Mouse (Mus musculus): Measurements from ENCODE around the gene Gm20388. TPM values are rescaled to one million over a fixed set of nuclear protein-coding genes. Genes with fewer than 3 reads are reported as not detected.

The Gm20388 gene
- total RNA-seq, 2 experiments from 2014 or later = 18.5 to 23.8 TPM

- ATAC-seq (replicated peaks; ENCODE audit: poor library complexity, severe bottlenecking) = no peak
Measured at GRCm38 (mm10) chr8:121354844-121355243, 1444.2 kb downstream of the Gm20388 start.

- ATAC-seq (replicated peaks; ENCODE audit: poor library complexity, severe bottlenecking) = no peak
Measured at GRCm38 (mm10) chr8:121357451-121357850, 1446.8 kb downstream of the Gm20388 start.

GRCm38 (mm10) chr8:121358609-121359008 lies 1448.0 kb downstream of the Gm20388 start:
- no peak for ATAC-seq (replicated peaks; ENCODE audit: poor library complexity, severe bottlenecking)

- no peak for ATAC-seq (replicated peaks; ENCODE audit: poor library complexity, severe bottlenecking)
Measured at GRCm38 (mm10) chr8:121359131-121359981, 1448.7 kb downstream of the Gm20388 start.

GRCm38 (mm10) chr8:121360001-121360400 lies 1449.4 kb downstream of the Gm20388 start:
- no peak for ATAC-seq (replicated peaks; ENCODE audit: poor library complexity, severe bottlenecking)

GRCm38 (mm10) chr8:121361166-121361565 lies 1450.5 kb downstream of the Gm20388 start:
- no peak for ATAC-seq (replicated peaks; ENCODE audit: poor library complexity, severe bottlenecking)

GRCm38 (mm10) chr8:121364646-121365045 lies 1454.0 kb downstream of the Gm20388 start:
- no peak for ATAC-seq (replicated peaks; ENCODE audit: poor library complexity, severe bottlenecking)

GRCm38 (mm10) chr8:121365150-121365549 lies 1454.5 kb downstream of the Gm20388 start:
- no peak for ATAC-seq (replicated peaks; ENCODE audit: poor library complexity, severe bottlenecking)

GRCm38 (mm10) chr8:121366655-121367054 lies 1456.0 kb downstream of the Gm20388 start:
- ATAC-seq (replicated peaks; ENCODE audit: poor library complexity, severe bottlenecking) = no peak

- no peak for ATAC-seq (replicated peaks; ENCODE audit: poor library complexity, severe bottlenecking)
Measured at GRCm38 (mm10) chr8:121368799-121369198, 1458.2 kb downstream of the Gm20388 start.

- no peak for ATAC-seq (replicated peaks; ENCODE audit: poor library complexity, severe bottlenecking)
Measured at GRCm38 (mm10) chr8:121369378-121369777, 1458.7 kb downstream of the Gm20388 start.

- ATAC-seq (replicated peaks; ENCODE audit: poor library complexity, severe bottlenecking) = no peak
Measured at GRCm38 (mm10) chr8:121371287-121371686, 1460.6 kb downstream of the Gm20388 start.

GRCm38 (mm10) chr8:121371911-121372638 lies 1461.4 kb downstream of the Gm20388 start:
- no peak for ATAC-seq (replicated peaks; ENCODE audit: poor library complexity, severe bottlenecking)

- ATAC-seq (replicated peaks; ENCODE audit: poor library complexity, severe bottlenecking) = no peak
Measured at GRCm38 (mm10) chr8:121372639-121372986, 1462.0 kb downstream of the Gm20388 start.

- ATAC-seq (replicated peaks; ENCODE audit: poor library complexity, severe bottlenecking) = no peak
Measured at GRCm38 (mm10) chr8:121374284-121374683, 1463.6 kb downstream of the Gm20388 start.

GRCm38 (mm10) chr8:121374777-121375176 lies 1464.1 kb downstream of the Gm20388 start:
- no peak for ATAC-seq (replicated peaks; ENCODE audit: poor library complexity, severe bottlenecking)

GRCm38 (mm10) chr8:121376116-121376950 lies 1465.7 kb downstream of the Gm20388 start:
- no peak for ATAC-seq (replicated peaks; ENCODE audit: poor library complexity, severe bottlenecking)

- ATAC-seq (replicated peaks; ENCODE audit: poor library complexity, severe bottlenecking) = no peak
Measured at GRCm38 (mm10) chr8:121377680-121378079, 1467.0 kb downstream of the Gm20388 start.

- ATAC-seq (replicated peaks; ENCODE audit: poor library complexity, severe bottlenecking) = no peak
Measured at GRCm38 (mm10) chr8:121379387-121379786, 1468.7 kb downstream of the Gm20388 start.

- peak; percentile 33 for ATAC-seq (replicated peaks; ENCODE audit: poor library complexity, severe bottlenecking)
Measured at GRCm38 (mm10) chr8:121382583-121383241, 1472.1 kb downstream of the Gm20388 start.
